Mouse (Mus musculus) stomach, embryonic 16.5 days (tissue): ENCODE measurements around the gene Ppfia2. TPM values are rescaled to one million over a fixed set of nuclear protein-coding genes. Genes with fewer than 3 reads are reported as not detected.

Experiments used
- ATAC-seq: fragments of 200-750 bp; cut with Nextera tagmentation; 2 replicates; pipeline ENCODE4 v1.8.0; 2017; ENCODE audit warnings: moderate number of reproducible peaks, moderate TSS enrichment; ENCODE audit not compliant: insufficient read depth, low FRiP score
- H3K27ac ChIP-seq: fragments of 300-500 bp; sonication (generic); 2 replicates; pipeline ENCODE4 v1.5.1; 2014; ENCODE audit warnings: low read length
- H3K27me3 ChIP-seq: fragments of 300-500 bp; sonication (generic); 2 replicates; pipeline ENCODE4 v1.6.1; 2014; ENCODE audit warnings: low read length, control low read depth, mixed read lengths; ENCODE audit not compliant: control insufficient read depth, insufficient read depth
- H3K36me3 ChIP-seq: fragments of 300-500 bp; sonication (generic); 2 replicates; pipeline ENCODE4 v1.6.1; 2014; ENCODE audit warnings: low read length; ENCODE audit not compliant: control insufficient read depth, insufficient read depth
- H3K4me1 ChIP-seq: fragments of 300-500 bp; sonication (generic); 2 replicates; pipeline ENCODE4 v1.6.1; 2014; ENCODE audit warnings: low read length, control low read depth, mixed read lengths; ENCODE audit not compliant: control insufficient read depth, insufficient read depth
- H3K4me2 ChIP-seq: fragments of 300-500 bp; sonication (generic); 2 replicates; pipeline ENCODE4 v1.6.1; 2014; ENCODE audit warnings: low read depth, low read length, mixed read lengths
- H3K4me3 ChIP-seq: fragments of 300-500 bp; sonication (generic); replicated peaks from 2 replicates; pipeline ENCODE4 v1.5.1; 2014; ENCODE audit warnings: mild to moderate bottlenecking, low read length
- H3K9ac ChIP-seq: fragments of 300-500 bp; sonication (generic); 2 replicates; pipeline ENCODE4 v1.6.1; 2014; ENCODE audit warnings: low read length
- H3K9me3 ChIP-seq: fragments of 300-500 bp; sonication (generic); replicated peaks from 2 replicates; pipeline ENCODE4 v1.6.1; 2016; ENCODE audit warnings: low read length, control low read depth; ENCODE audit not compliant: control insufficient read depth
- WGBS: fragments of 180-500 bp; shearing (Covaris S2); extraction: QIAGEN DNeasy Blood & Tissue Kit; methylation state at CpG from one replicate; pipeline ENCODE4 v1.1.7; 2014; 5-methylcytosine and 5-hydroxymethylcytosine counted together
- polyA plus RNA-seq: library from polyadenylated mRNA; unstranded; fragments of >200 nt; fragmentation: Nextera tagmentation; extraction: Ambion mirVana; gene quantifications from 2 replicates; pipeline ENCODE4 v1.2.1, GENCODE M21; 2015

Gene Ppfia2
- polyA plus RNA-seq, 1 experiment from 2014 or later: 0.89 TPM

- ATAC-seq: no peak
These were observed 120.8 kb downstream of the Ppfia2 start for GRCm38 (mm10) chr10:106590944-106591343.

GRCm38 (mm10) chr10:106596976-106597375 lies 126.8 kb downstream of the Ppfia2 start:
- no peak for ATAC-seq
- 49% methylated on average over 1 of the region's 1 CpGs for WGBS

More at GRCm38 (mm10) chr10:106590944-106591343, 120.8 kb downstream of the Ppfia2 start:
- Histone ChIP-seq H3K27me3 (no peaks in the 10 kb centered on the region), H3K36me3 (no peaks in the 10 kb centered on the region), H3K4me3 (no peak overlapping the region), H3K9me3 (no peaks in the 10 kb centered on the region), H3K4me2 (no peak overlapping the region), H3K9ac (no peak overlapping the region), H3K27ac (no peak overlapping the region), H3K4me1 (no peaks in the 10 kb centered on the region)
- 63% methylated on average over 1 of the region's 1 CpGs for WGBS

GRCm38 (mm10) chr10:106603319-106603898 lies 133.3 kb downstream of the Ppfia2 start:
- H3K4me3 ChIP-seq: no peak overlapping the region
- H3K9ac ChIP-seq: no peak overlapping the region
- no peaks in the 10 kb centered on the region for H3K36me3 ChIP-seq
- H3K27me3 ChIP-seq: no peaks in the 10 kb centered on the region
- H3K9me3 ChIP-seq: no peaks in the 10 kb centered on the region
- no peak for ATAC-seq
- H3K27ac ChIP-seq: no peak overlapping the region
- no peaks in the 10 kb centered on the region for H3K4me1 ChIP-seq
- H3K4me2 ChIP-seq: no peak overlapping the region
- 69% methylated on average over 5 of the region's 5 CpGs for WGBS

More at GRCm38 (mm10) chr10:106596976-106597375, 126.8 kb downstream of the Ppfia2 start:
- Histone ChIP-seq H3K4me3 (no peak overlapping the region), H3K36me3 (no peaks in the 10 kb centered on the region), H3K4me2 (no peak overlapping the region), H3K27me3 (no peaks in the 10 kb centered on the region), H3K27ac (no peak overlapping the region; the same call in 1 of the 2 replicates), H3K4me1 (no peaks in the 10 kb centered on the region), H3K9me3 (no peaks in the 10 kb centered on the region), H3K9ac (no peak overlapping the region)

GRCm38 (mm10) chr10:106609177-106609981 lies 139.2 kb downstream of the Ppfia2 start:
- no peak overlapping the region for H3K9ac ChIP-seq
- no peak overlapping the region for H3K27ac ChIP-seq
- no peaks in the 10 kb centered on the region for H3K27me3 ChIP-seq
- no peaks in the 10 kb centered on the region for H3K9me3 ChIP-seq
- ATAC-seq: no peak
- no peaks in the 10 kb centered on the region for H3K4me1 ChIP-seq
- H3K36me3 ChIP-seq: no peaks in the 10 kb centered on the region
- H3K4me3 ChIP-seq: no peak overlapping the region
- peak overlapping the region; percentile 24 for H3K4me2 ChIP-seq
- 19% methylated on average over 7 of the region's 7 CpGs for WGBS

GRCm38 (mm10) chr10:106610222-106610621 lies 140.1 kb downstream of the Ppfia2 start:
- Histone ChIP-seq H3K9me3 (no peaks in the 10 kb centered on the region), H3K4me3 (no peak overlapping the region), H3K4me1 (no peaks in the 10 kb centered on the region), H3K9ac (no peak overlapping the region), H3K27ac (no peak overlapping the region), H3K4me2 (no peak overlapping the region), H3K27me3 (no peaks in the 10 kb centered on the region), H3K36me3 (no peaks in the 10 kb centered on the region)
- 86% methylated on average over 3 of the region's 3 CpGs for WGBS
- ATAC-seq: no peak

GRCm38 (mm10) chr10:106618194-106618593 lies 148.1 kb downstream of the Ppfia2 start:
- Histone ChIP-seq H3K4me1 (no peaks in the 10 kb centered on the region), H3K4me2 (no peak overlapping the region), H3K27me3 (no peaks in the 10 kb centered on the region), H3K9me3 (no peaks in the 10 kb centered on the region), H3K27ac (no peak overlapping the region), H3K4me3 (no peak overlapping the region), H3K36me3 (no peaks in the 10 kb centered on the region), H3K9ac (no peak overlapping the region)
- no peak for ATAC-seq
- WGBS: 52% methylated on average over 1 of the region's 1 CpGs

GRCm38 (mm10) chr10:106620952-106621351 lies 150.8 kb downstream of the Ppfia2 start:
- WGBS: 87% methylated on average over 1 of the region's 1 CpGs
- Histone ChIP-seq H3K9ac (no peak overlapping the region), H3K36me3 (no peaks in the 10 kb centered on the region), H3K27me3 (no peaks in the 10 kb centered on the region), H3K4me3 (no peak overlapping the region), H3K27ac (no peak overlapping the region), H3K4me1 (no peaks in the 10 kb centered on the region), H3K9me3 (no peaks in the 10 kb centered on the region), H3K4me2 (no peak overlapping the region)
- no peak for ATAC-seq

GRCm38 (mm10) chr10:106623342-106623741 lies 153.2 kb downstream of the Ppfia2 start:
- Histone ChIP-seq H3K4me2 (no peak overlapping the region), H3K4me1 (no peaks in the 10 kb centered on the region), H3K9me3 (no peaks in the 10 kb centered on the region), H3K36me3 (no peaks in the 10 kb centered on the region), H3K9ac (no peak overlapping the region), H3K4me3 (no peak overlapping the region), H3K27ac (no peak overlapping the region), H3K27me3 (no peaks in the 10 kb centered on the region)
- ATAC-seq: no peak
- 85% methylated on average over 10 of the region's 10 CpGs for WGBS

GRCm38 (mm10) chr10:106632171-106632935 lies 162.2 kb downstream of the Ppfia2 start:
- Histone ChIP-seq H3K27ac (no peak overlapping the region), H3K9ac (peak overlapping the region; percentile 48; the same call in 1 of the 2 replicates), H3K27me3 (no peaks in the 10 kb centered on the region), H3K9me3 (no peaks in the 10 kb centered on the region), H3K4me3 (peak overlapping the region; percentile 44), H3K4me1 (no peaks in the 10 kb centered on the region; the same call in 1 of the 2 replicates), H3K36me3 (no peaks in the 10 kb centered on the region), H3K4me2 (peak overlapping the region; percentile 58)
- WGBS: 24% methylated on average over 18 of the region's 18 CpGs
- no peak for ATAC-seq
